Mouse (Mus musculus) embryonic facial prominence, embryonic 11.5 days (tissue): ENCODE measurements around the gene Rad1. TPM values are rescaled to one million over a fixed set of nuclear protein-coding genes. Genes with fewer than 3 reads are reported as not detected.
"Not testable (repeated sequence)": the region's sequence is repeated elsewhere in the genome, so short reads cannot be mapped to it uniquely, and the experiment has no call there.

ENCODE experiments used
- ATAC-seq: fragments of 200-750 bp; cut with Nextera tagmentation; replicated peaks from 2 replicates; pipeline ENCODE4 v1.8.0; 2017; ENCODE audit warnings: low read depth; ENCODE audit not compliant: insufficient number of reproducible peaks, low FRiP score, low TSS enrichment
- DNase-seq: peaks from one replicate; pipeline ENCODE4 v3.0.0-alpha.2; 2015; ENCODE audit warnings: low spot score
- H3K27ac ChIP-seq: fragments of 300-500 bp; sonication (generic); replicated peaks from 2 replicates; pipeline ENCODE4 v1.5.1; 2014; ENCODE audit warnings: mild to moderate bottlenecking, low read depth, low read length, control low read depth
- H3K27me3 ChIP-seq: fragments of 300-500 bp; sonication (generic); 2 replicates; pipeline ENCODE4 v1.6.1; 2014; ENCODE audit warnings: mild to moderate bottlenecking, low read length, moderate library complexity, mixed read lengths; ENCODE audit not compliant: control insufficient read depth, insufficient read depth
- H3K36me3 ChIP-seq: fragments of 300-500 bp; sonication (generic); replicated peaks from 2 replicates; pipeline ENCODE4 v1.6.1; 2014; ENCODE audit warnings: low read depth, mild to moderate bottlenecking, low read length, moderate library complexity, mixed read lengths; ENCODE audit not compliant: control insufficient read depth, insufficient read depth
- H3K4me1 ChIP-seq: fragments of 300-500 bp; sonication (generic); 2 replicates; pipeline ENCODE4 v1.6.1; 2014; ENCODE audit warnings: low read length, mixed read lengths; ENCODE audit not compliant: control insufficient read depth, insufficient read depth
- H3K4me2 ChIP-seq: fragments of 300-500 bp; sonication (generic); 2 replicates; pipeline ENCODE4 v1.6.1; 2014; ENCODE audit warnings: low read depth, mild to moderate bottlenecking, control low read depth, low read length, moderate library complexity
- H3K4me3 ChIP-seq: fragments of 300-500 bp; sonication (generic); 2 replicates; pipeline ENCODE4 v1.5.1; 2014; ENCODE audit warnings: low read depth, low read length, control low read depth
- H3K9ac ChIP-seq: fragments of 300-500 bp; sonication (generic); replicated peaks from 2 replicates; pipeline ENCODE4 v1.6.1; 2014; ENCODE audit warnings: mild to moderate bottlenecking, control low read depth, low read length
- H3K9me3 ChIP-seq: fragments of 300-500 bp; sonication (generic); replicated peaks from 2 replicates; pipeline ENCODE4 v1.6.1; 2016; ENCODE audit warnings: mild to moderate bottlenecking, low read length, inconsistent platforms, mixed read lengths; ENCODE audit not compliant: control insufficient read depth
- WGBS: fragments of 180-500 bp; shearing (Covaris S2); extraction: QIAGEN DNeasy Blood & Tissue Kit; methylation state at CpG from one replicate; pipeline ENCODE4 v1.1.7; 2014; 5-methylcytosine and 5-hydroxymethylcytosine counted together
- polyA plus RNA-seq: library from polyadenylated mRNA; unstranded; fragments of >200 nt; fragmentation: Nextera tagmentation; extraction: Ambion mirVana; gene quantifications from 2 replicates; pipeline ENCODE4 v1.2.1, GENCODE M21; 2014

The Rad1 gene
- polyA plus RNA-seq, 1 experiment from 2014 or later, result 31.2 TPM

DNA sequence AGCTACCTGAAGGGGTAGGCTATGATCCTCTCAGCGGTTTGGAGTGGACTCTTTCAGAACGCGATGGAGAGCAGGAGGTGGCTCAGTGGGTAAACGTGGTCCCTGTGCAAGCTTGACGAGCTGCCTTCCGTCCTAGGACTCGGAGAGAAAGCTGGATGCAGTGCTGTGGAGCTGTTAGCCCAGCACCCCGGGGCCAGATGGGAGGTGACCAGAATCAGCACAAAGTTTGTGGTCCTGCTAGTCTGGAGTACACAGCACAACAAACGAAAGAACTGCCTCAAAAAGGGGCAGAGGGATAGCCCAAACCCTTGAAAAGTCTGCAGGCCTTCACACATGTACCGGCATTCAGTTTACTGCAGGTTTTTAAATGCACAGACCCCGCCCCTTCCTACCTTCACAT, 10.1 kb downstream of the Rad1 start:
- Histone ChIP-seq H3K4me1 (no peaks in the 10 kb centered on the region), H3K4me2 (no peak overlapping the region), H3K4me3 (no peak overlapping the region), H3K27me3 (no peaks in the 10 kb centered on the region), H3K36me3 (no peaks in the 10 kb centered on the region; the same call in 1 of the 2 replicates), H3K27ac (no peak overlapping the region), H3K9ac (no peak overlapping the region), H3K9me3 (no peaks in the 10 kb centered on the region)
- no peak for ATAC-seq
- 95% methylated on average over 11 of the region's 11 CpGs for WGBS
- DNase-seq, result no peak

DNA sequence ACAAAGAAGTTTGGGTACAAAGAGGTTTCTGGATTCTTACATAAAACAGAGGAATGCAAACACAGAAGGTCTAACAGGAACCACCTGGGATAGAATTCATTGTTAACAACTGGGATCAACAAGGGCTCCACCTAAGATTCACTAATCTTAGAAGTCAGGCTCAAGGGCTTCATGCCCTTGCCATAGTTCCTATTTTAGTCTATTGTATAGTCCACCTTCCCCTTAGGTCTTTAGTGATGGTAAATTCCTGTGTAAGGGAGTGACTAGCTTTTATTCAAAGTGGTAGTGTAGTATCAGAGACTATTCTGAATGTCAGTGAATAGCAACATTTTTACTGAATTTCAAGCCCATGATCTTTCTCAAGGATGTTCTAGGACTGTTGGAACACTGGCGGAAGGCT, 10.9 kb downstream of the Rad1 start:
- 96% methylated on average over 1 of the region's 1 CpGs for WGBS
- H3K4me2 ChIP-seq, H3K36me3 ChIP-seq, H3K27me3 ChIP-seq, H3K9ac ChIP-seq, H3K4me3 ChIP-seq, H3K4me1 ChIP-seq, DNase-seq, ATAC-seq, H3K27ac ChIP-seq, H3K9me3 ChIP-seq: not testable (repeated sequence)

DNA sequence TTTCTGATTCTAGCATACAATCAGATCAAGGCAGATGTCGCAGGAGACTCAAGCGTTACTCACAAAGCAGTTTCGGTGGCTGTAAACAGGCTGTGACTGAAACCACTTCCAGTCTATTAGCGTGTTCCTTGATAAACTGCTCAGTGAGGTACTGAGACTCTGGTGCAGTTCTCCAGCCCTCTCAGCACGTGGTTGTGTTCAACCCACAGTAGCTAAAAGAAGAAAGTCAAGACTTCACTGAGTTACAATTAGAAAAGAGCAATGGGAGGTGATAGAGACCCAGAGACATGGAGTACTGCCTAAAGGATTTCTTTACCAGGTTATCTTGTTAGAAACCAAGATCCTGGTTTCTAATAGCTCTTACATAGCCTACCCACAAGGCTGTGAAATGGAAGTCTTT, 13.8 kb downstream of the Rad1 start:
- Histone ChIP-seq H3K9ac (no peak overlapping the region), H3K36me3 (no peaks in the 10 kb centered on the region), H3K27me3 (no peaks in the 10 kb centered on the region), H3K4me1 (no peaks in the 10 kb centered on the region), H3K27ac (no peak overlapping the region), H3K9me3 (no peaks in the 10 kb centered on the region), H3K4me3 (no peak overlapping the region), H3K4me2 (no peak overlapping the region)
- DNase-seq, result no peak
- 75% methylated on average over 5 of the region's 5 CpGs for WGBS
- ATAC-seq, result no peak

DNA sequence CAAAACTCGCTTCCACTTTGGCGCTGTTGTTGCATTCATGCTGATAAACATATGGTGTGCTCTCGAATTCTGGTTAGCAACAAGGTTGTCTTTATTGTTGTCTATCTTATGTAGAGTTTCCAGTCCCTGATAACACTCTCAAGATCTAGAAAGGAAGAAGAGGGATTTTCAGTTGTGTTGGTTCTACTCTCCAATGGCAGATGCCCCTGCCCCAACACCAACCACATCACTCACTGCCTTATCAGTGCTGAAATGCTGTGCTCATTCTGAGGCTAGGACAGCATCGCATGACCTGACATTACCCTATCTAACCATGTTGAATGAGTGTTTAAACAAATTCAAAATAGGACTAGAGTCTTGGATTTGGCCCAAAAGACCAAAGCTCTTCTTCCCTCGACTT, 14.2 kb downstream of the Rad1 start:
- Histone ChIP-seq H3K4me3 (no peak overlapping the region), H3K4me1 (no peaks in the 10 kb centered on the region), H3K4me2 (no peak overlapping the region), H3K27ac (no peak overlapping the region), H3K9ac (no peak overlapping the region), H3K27me3 (no peaks in the 10 kb centered on the region), H3K9me3 (no peaks in the 10 kb centered on the region), H3K36me3 (no peaks in the 10 kb centered on the region)
- 87% methylated on average over 5 of the region's 5 CpGs for WGBS
- no peak for ATAC-seq
- DNase-seq, result no peak

DNA sequence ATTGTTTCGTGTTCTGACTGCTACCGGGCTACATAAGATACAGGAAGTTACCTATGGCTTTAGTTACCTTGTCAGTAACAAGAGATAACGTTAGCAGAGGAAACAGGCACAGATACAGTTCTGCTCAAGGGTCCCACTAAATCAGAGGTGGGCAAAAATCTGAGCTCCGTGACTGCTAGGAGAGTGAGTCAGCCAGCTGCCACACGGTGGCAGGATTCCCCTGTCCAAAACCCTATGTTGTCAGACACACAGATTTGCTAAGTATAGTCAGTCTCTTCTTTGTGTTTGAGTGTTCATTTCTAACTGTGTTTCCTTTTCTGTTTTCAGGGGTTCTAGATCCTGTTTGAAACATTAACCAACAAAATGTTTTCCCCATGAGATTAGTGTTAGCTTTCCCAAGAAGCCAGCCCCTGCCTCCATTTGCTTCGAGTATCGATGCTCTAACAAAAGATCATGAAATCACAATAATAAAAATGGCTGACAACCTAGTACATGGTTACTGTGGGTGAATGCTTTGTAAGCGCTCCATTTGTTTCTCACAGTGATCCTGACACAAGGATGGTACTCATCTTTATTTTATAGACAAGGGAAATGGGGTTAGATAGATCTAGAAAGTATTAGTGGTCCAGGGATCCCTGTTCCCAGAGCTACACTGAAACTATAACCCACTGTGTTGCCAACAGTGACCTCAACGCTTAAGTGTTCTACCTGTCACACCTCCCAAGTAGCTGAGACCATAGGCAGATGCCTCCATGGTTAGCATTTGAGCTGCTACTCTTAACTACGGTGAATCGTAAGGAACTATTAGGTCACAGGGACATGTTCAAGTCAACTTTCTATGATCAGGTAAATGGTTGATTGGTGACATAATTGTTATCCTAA, 15.3 kb downstream of the Rad1 start:
- Histone ChIP-seq H3K36me3 (no peaks in the 10 kb centered on the region), H3K4me1 (no peaks in the 10 kb centered on the region), H3K4me3 (no peak overlapping the region), H3K9me3 (no peaks in the 10 kb centered on the region), H3K27me3 (no peaks in the 10 kb centered on the region), H3K27ac (no peak overlapping the region), H3K4me2 (no peak overlapping the region), H3K9ac (no peak overlapping the region)
- DNase-seq (peak; percentile 82), ATAC-seq (0 out of 2 replicates have a peak, but pooled peaks have one; percentile 75)
- WGBS, result 56% methylated on average over 11 of the region's 11 CpGs

DNA sequence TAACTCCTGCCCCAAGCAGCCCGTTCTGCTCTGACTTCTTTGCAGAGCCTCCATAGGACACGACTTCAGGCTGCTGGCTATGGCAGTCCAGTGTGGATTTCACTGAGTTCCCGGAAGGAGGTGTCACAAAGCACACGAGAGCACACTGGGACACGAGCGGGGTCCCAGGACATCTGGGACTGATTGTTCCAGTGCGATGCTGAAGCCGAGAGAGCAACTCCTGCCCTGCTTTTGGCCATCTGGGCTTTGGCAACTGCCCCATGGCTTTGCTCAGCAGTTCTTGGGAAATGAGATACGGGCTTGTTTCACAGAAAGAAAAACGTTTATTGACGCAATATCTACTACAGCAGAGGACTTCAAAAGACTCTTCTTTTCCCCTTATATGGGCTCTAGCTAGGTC, 20.3 kb downstream of the Rad1 start:
- H3K4me1 ChIP-seq, result 0 out of 2 replicates have a peak, but pooled peaks cover 2% of the 10 kb centered on the region
- H3K4me2 ChIP-seq, result no peak overlapping the region
- DNase-seq, result peak; percentile 51
- no peak overlapping the region for H3K4me3 ChIP-seq
- 43% methylated on average over 11 of the region's 11 CpGs for WGBS
- no peak overlapping the region for H3K9ac ChIP-seq
- ATAC-seq, result no peak
- no peaks in the 10 kb centered on the region for H3K9me3 ChIP-seq
- no peaks in the 10 kb centered on the region for H3K27me3 ChIP-seq
- no peak overlapping the region for H3K27ac ChIP-seq
- H3K36me3 ChIP-seq, result no peaks in the 10 kb centered on the region

- H3K4me3 ChIP-seq, result no peak overlapping the region
- no peaks in the 10 kb centered on the region for H3K36me3 ChIP-seq
- no peaks in the 10 kb centered on the region for H3K4me1 ChIP-seq
- DNase-seq (no peak), ATAC-seq (no peak)
- no peak overlapping the region for H3K9ac ChIP-seq
- no peak overlapping the region for H3K27ac ChIP-seq
- H3K4me2 ChIP-seq, result no peak overlapping the region
- no peaks in the 10 kb centered on the region for H3K27me3 ChIP-seq
- no peaks in the 10 kb centered on the region for H3K9me3 ChIP-seq
- WGBS, result 84% methylated on average over 7 of the region's 7 CpGs
Observed at GRCm38 (mm10) chr15:10515166-10515565, 29.3 kb downstream of the Rad1 start.

GRCm38 (mm10) chr15:10525896-10526295, 40.1 kb downstream of the Rad1 start:
- H3K4me3 ChIP-seq, result no peak overlapping the region
- no peak for DNase-seq
- WGBS, result 73% methylated on average over 1 of the region's 1 CpGs

More at GRCm38 (mm10) chr15:10525896-10526295, 40.1 kb downstream of the Rad1 start:
- Histone ChIP-seq H3K9ac (no peak overlapping the region), H3K27me3 (no peaks in the 10 kb centered on the region), H3K4me1 (no peaks in the 10 kb centered on the region), H3K27ac (no peak overlapping the region), H3K9me3 (no peaks in the 10 kb centered on the region), H3K4me2 (no peak overlapping the region), H3K36me3 (no peaks in the 10 kb centered on the region)
- no peak for ATAC-seq
